Mouse (Mus musculus) stomach, postnatal 0 days (tissue): Measurements from ENCODE around the gene Ubtf.

Experiments used
- CTCF ChIP-seq: IDR thresholded peaks from 2 replicates; pipeline ENCODE4 v1.5.1; 2016; ENCODE audit warnings: antibody characterized with exemption, low read depth, mild to moderate bottlenecking, moderate library complexity
- EP300 ChIP-seq: optimal IDR thresholded peaks from 2 replicates; pipeline ENCODE3; 2016; ENCODE audit warnings: antibody characterized with exemption

DNA sequence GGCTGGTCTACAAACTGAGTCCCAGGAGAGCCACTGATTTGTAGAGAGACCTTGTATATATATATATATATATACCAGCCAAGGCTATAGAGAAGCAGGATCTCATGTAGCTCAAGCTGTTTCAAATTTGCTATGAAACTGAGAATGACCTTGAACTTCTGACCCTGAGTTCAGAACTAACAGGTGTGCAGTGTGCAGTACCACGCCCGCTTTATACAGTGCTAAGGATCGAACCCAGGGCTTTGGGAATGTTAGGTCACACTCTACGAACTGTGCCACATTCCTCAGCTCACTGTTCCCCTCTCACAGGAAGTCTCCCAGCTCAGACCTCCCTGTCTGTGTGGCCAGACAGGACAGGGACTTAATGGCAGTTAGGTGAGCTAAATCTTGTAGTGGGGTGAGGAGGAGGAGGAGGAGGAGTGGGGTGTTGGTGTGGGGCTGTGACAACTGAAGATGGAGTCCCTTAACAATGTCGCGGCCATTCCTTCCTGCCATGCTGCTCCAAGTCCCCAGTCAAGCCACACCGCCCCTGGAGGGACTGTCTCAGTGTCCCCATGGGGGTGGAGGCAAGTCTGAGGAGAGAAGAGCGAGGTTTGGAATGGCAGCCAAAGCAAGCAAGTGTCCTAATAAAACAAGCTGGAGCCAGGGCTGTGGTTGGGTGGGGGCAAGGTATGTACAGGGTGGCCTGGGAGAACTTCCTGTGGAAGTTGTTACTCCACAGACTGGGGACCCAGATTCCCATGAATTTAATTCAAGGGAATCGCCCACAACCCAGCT lies 48.1 kb upstream of the Ubtf start:
- TF ChIP-seq CTCF (no peak), EP300 (no peak)
